Mouse (Mus musculus) lung, postnatal 0 days (tissue): ENCODE results near the gene Tmem59. TPM values are rescaled to one million over a fixed set of nuclear protein-coding genes. Genes with fewer than 3 reads are reported as not detected.

Experiments
- ATAC-seq: fragments of 200-750 bp; cut with Nextera tagmentation; 2 replicates; pipeline ENCODE4 v1.8.0; 2017; ENCODE audit warnings: moderate library complexity
- DNase-seq: peaks from one replicate; pipeline ENCODE4 v3.0.0-alpha.2; 2016; ENCODE audit warnings: low spot score
- H3K27ac ChIP-seq: fragments of 300-500 bp; sonication (generic); 2 replicates; pipeline ENCODE4 v1.5.1; 2014; ENCODE audit warnings: antibody characterized with exemption, mild to moderate bottlenecking, low read length, mixed read lengths
- H3K27me3 ChIP-seq: fragments of 300-500 bp; sonication (generic); replicated peaks from 2 replicates; pipeline ENCODE4 v1.6.1; 2014; ENCODE audit warnings: low read length, mixed read lengths; ENCODE audit not compliant: insufficient read depth
- H3K36me3 ChIP-seq: fragments of 300-500 bp; sonication (generic); 2 replicates; pipeline ENCODE4 v1.6.1; 2014; ENCODE audit warnings: low read length, mixed read lengths; ENCODE audit not compliant: insufficient read depth
- H3K4me1 ChIP-seq: fragments of 300-500 bp; sonication (generic); 2 replicates; pipeline ENCODE4 v1.6.1; 2014; ENCODE audit warnings: antibody characterized with exemption, low read depth, low read length, mixed read lengths; ENCODE audit not compliant: insufficient read depth
- H3K4me2 ChIP-seq: fragments of 300-500 bp; sonication (generic); replicated peaks from 2 replicates; pipeline ENCODE4 v1.6.1; 2014; ENCODE audit warnings: low read depth, mild to moderate bottlenecking, low read length, moderate library complexity, mixed read lengths
- H3K4me3 ChIP-seq: fragments of 300-500 bp; sonication (generic); 2 replicates; pipeline ENCODE4 v1.5.1; 2014; ENCODE audit warnings: low read depth, low read length
- H3K9ac ChIP-seq: fragments of 300-500 bp; sonication (generic); replicated peaks from 2 replicates; pipeline ENCODE4 v1.6.1; 2014; ENCODE audit warnings: low read depth, mild to moderate bottlenecking
- H3K9me3 ChIP-seq: fragments of 300-500 bp; sonication (generic); 2 replicates; pipeline ENCODE4 v1.6.1; 2016; ENCODE audit warnings: low read length, mixed read lengths
- CTCF ChIP-seq: IDR thresholded peaks from 2 replicates; pipeline ENCODE4 v1.5.1; 2016; ENCODE audit warnings: antibody characterized with exemption, mild to moderate bottlenecking
- EP300 ChIP-seq: IDR thresholded peaks from 2 replicates; pipeline ENCODE4 v1.6.1; 2016; ENCODE audit warnings: antibody characterized with exemption, mild to moderate bottlenecking, control low read depth
- WGBS: fragments of 180-500 bp; shearing (Covaris S2); extraction: QIAGEN DNeasy Blood & Tissue Kit; methylation state at CpG from one replicate; pipeline ENCODE4 v1.1.7; 2014; 5-methylcytosine and 5-hydroxymethylcytosine counted together
- polyA plus RNA-seq: library from polyadenylated mRNA; unstranded; fragments of >200 nt; fragmentation: Nextera tagmentation; extraction: Ambion mirVana; gene quantifications from 2 replicates; pipeline ENCODE4 v1.2.1, GENCODE M21; 2015

The Tmem59 gene
- polyA plus RNA-seq, 1 experiment from 2014 or later = 790 TPM

GRCm38 (mm10) chr4:107159166-107159773 is 18.9 kb upstream of the Tmem59 start:
- no peaks in the 10 kb centered on the region for H3K9me3 ChIP-seq
- no peak overlapping the region for H3K27ac ChIP-seq
- ATAC-seq (no peak), DNase-seq (no peak)
- WGBS = 77% methylated on average over 11 of the region's 11 CpGs
- no peak overlapping the region for H3K4me3 ChIP-seq
- H3K4me1 ChIP-seq = no peaks in the 10 kb centered on the region
- no peak overlapping the region for H3K9ac ChIP-seq
- H3K4me2 ChIP-seq = no peak overlapping the region
- TF ChIP-seq EP300 (no peak), CTCF (no peak)
- peaks cover 15% of the 10 kb centered on the region; the same call in 1 of the 2 replicates for H3K36me3 ChIP-seq
- H3K27me3 ChIP-seq = no peaks in the 10 kb centered on the region

DNA sequence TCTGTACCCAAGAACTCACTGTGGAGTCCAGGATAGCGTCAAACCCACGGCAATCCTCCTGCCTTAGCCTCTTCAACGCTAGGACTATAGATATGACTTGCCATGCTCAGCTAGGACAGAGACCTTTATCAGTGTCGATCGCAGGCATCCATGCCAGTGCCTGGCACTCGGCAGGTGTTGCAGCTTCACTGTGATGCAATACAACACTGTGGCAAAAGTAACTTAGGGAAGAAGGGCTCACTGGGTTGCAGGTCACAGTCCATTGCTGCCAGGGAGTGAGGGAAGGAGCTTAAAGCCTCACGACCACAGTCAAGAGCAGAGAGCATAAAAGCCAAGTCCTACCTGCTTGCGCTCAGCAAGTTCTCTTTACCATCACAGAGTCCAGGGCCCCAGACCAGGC is 18.0 kb upstream of the Tmem59 start:
- WGBS = 90% methylated on average over 8 of the region's 8 CpGs
- TF ChIP-seq CTCF = no peak
- Histone ChIP-seq H3K9me3 (no peaks in the 10 kb centered on the region), H3K36me3 (peaks cover 15% of the 10 kb centered on the region; the same call in 1 of the 2 replicates), H3K4me1 (no peaks in the 10 kb centered on the region), H3K4me2 (no peak overlapping the region), H3K27ac (no peak overlapping the region), H3K9ac (no peak overlapping the region), H3K4me3 (no peak overlapping the region), H3K27me3 (no peaks in the 10 kb centered on the region)
- no peak for DNase-seq
- no peak for ATAC-seq

DNA sequence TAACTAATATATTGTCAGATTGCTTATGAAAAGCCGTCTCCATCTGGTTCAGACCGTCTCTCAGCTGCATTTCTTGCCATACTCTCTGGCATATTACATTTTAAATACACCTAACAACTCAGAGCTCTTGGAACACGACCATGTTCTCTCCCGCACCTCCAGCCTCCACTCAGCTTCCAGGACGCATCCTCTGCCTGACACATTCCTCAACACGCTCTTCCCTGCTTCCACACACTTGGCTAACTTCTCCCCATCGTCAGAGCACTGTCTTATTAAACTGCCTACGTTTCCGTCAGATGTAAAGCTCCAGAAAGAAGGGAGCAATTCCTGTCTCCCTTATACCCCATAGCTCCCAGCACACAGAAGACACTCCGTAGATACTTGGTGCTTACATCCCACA is 14.9 kb upstream of the Tmem59 start:
- no peak overlapping the region for H3K4me2 ChIP-seq
- no peak overlapping the region for H3K4me3 ChIP-seq
- no peak for ATAC-seq
- H3K4me1 ChIP-seq = no peaks in the 10 kb centered on the region
- no peaks in the 10 kb centered on the region for H3K9me3 ChIP-seq
- 0 out of 2 replicates have a peak, but pooled peaks cover 8% of the 10 kb centered on the region for H3K36me3 ChIP-seq
- DNase-seq = no peak
- H3K9ac ChIP-seq = no peak overlapping the region
- WGBS = 60% methylated on average over 10 of the region's 10 CpGs
- TF ChIP-seq EP300 (no peak), CTCF (no peak)
- no peaks in the 10 kb centered on the region for H3K27me3 ChIP-seq
- 0 out of 2 replicates have a peak overlapping the region, but pooled peaks have one; percentile 8 for H3K27ac ChIP-seq

DNA sequence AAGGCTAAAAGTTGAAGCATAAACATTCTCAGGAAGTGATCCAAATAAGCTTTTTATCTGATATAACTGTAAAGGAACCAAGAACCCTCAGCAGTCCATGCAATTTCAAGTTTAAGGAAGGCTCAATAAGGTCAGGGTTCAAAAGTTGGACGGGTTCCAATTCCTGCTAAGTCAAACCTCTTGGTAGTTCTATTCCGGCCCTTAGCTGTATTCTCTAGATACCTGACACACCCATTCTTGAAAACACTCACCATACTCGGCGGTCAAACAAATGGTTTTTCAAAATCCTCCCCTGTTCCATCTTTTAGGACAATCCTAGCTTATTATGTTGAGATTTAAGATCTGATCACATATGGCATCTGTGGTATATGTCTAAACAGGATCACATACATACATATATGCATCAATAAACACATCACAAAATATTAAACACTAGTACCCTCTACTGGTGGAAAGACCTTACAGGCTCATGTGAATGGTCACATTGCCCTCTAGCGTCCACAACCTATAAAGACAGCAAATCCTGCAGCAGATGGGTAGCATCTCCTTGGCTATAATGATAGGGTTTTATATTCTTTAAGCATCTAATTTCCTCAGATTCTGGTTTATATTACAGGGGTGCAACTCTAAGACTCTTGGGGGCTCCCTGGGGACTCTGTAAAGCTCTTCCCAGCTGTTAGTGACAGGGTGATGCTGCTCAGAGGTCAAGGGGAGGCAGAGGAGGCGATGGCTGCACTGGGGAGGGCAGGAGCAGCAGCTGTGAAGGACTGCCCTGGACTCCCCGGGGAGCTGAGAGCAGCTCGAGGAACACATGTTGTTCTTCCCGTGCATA is 14.2 kb upstream of the Tmem59 start:
- peak; percentile 75 for ATAC-seq
- Histone ChIP-seq H3K27me3 (no peaks in the 10 kb centered on the region), H3K9ac (no peak overlapping the region), H3K4me2 (no peak overlapping the region), H3K27ac (no peak overlapping the region), H3K36me3 (0 out of 2 replicates have a peak, but pooled peaks cover 8% of the 10 kb centered on the region), H3K9me3 (no peaks in the 10 kb centered on the region), H3K4me1 (no peaks in the 10 kb centered on the region), H3K4me3 (no peak overlapping the region)
- 24% methylated on average over 9 of the region's 9 CpGs for WGBS
- TF ChIP-seq EP300 (peak; percentile 70; the same call in 1 of the 2 replicates), CTCF (peak; percentile 99)
- DNase-seq = peak; percentile 89

GRCm38 (mm10) chr4:107166700-107167099 is 11.5 kb upstream of the Tmem59 start:
- H3K9me3 ChIP-seq = no peaks in the 10 kb centered on the region
- H3K4me3 ChIP-seq = no peak overlapping the region
- no peak overlapping the region for H3K27ac ChIP-seq
- H3K4me1 ChIP-seq = no peaks in the 10 kb centered on the region
- ATAC-seq = no peak
- WGBS = 66% methylated on average over 5 of the region's 5 CpGs
- H3K4me2 ChIP-seq = no peak overlapping the region
- DNase-seq = no peak
- H3K27me3 ChIP-seq = no peaks in the 10 kb centered on the region
- no peak overlapping the region for H3K9ac ChIP-seq
- no peak for TF ChIP-seq EP300
- TF ChIP-seq CTCF = no peak
- 0 out of 2 replicates have a peak, but pooled peaks cover 4% of the 10 kb centered on the region for H3K36me3 ChIP-seq

DNA sequence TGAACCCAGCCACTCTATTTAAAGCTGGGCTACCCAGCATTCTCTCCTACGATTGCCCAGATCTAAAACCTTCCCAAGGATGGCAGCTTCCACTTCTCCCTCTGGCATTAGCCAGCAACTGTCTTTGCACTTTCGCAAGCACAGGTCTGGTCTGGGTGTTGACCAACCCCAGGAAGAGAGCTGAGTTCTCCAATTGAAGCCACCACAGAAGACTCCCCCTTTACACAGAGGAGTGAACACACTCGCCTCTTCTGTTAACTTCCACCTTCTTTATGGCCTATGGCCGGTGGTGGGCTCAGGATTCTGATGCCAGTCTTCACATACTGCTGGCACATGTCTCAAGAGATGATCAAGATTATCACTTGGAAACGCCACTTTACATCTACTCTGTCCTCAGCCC is 10.4 kb upstream of the Tmem59 start:
- no peak for ATAC-seq
- Histone ChIP-seq H3K36me3 (0 out of 2 replicates have a peak, but pooled peaks cover 4% of the 10 kb centered on the region), H3K9ac (no peak overlapping the region), H3K27ac (no peak overlapping the region), H3K4me1 (no peaks in the 10 kb centered on the region), H3K9me3 (no peaks in the 10 kb centered on the region), H3K4me3 (no peak overlapping the region), H3K4me2 (no peak overlapping the region), H3K27me3 (no peaks in the 10 kb centered on the region)
- 77% methylated on average over 5 of the region's 5 CpGs for WGBS
- TF ChIP-seq CTCF (no peak), EP300 (no peak)
- DNase-seq = peak; percentile 28
